Mouse (Mus musculus): ENCODE data around the gene Tas1r2.
A peak's percentile ranks its signal among the peaks of the same experiment; 100 is the strongest.

Gene Tas1r2

GRCm38 (mm10) chr4:139638356-139638755 is 15.0 kb upstream of the Tas1r2 start:
- DNase-seq (ENCODE audit: low spot score in 2 of 2): no peak

DNA sequence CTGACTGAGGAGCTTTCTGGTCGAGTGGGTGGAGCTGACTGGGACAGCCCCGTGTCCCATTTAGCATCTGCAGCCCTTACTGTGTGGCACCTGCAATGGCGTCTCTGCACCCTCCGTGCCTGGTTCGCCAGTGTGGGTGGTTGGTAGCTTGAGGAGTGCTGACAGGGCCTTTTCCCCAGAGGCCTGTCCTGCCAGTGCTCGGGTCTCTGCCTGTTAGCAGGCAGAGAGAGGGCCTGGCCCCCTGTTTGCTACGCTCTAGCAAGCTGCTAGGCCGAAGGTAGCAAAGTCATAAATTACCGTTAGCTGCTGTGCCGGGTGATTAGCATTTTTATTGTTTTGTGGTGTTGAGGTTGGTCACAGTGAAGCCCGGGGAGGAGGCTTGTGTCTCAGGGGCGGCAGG is 13.5 kb upstream of the Tas1r2 start:
- no peak for DNase-seq (ENCODE audit: low spot score in 2 of 2)

DNA sequence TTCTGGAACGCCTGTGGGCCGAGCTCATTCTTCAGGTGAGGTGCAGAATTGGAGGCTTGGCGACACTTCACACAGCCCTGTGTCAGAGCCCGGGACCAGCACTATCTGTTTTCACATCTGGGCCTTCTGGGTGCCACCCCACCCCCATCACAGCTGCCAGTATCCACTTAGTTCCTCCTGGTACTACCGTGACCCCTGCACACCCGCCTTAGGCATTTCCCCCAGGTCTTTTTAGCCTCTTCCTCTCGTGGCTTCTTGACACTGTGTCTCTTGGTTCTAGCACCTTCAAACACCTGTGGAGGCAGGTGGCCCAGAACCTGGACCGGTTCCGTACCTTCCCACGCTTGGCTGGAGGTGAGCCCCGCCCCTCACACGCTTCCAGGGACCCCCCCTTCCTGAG is 13.0 kb upstream of the Tas1r2 start:
- DNase-seq (ENCODE audit: low spot score in 2 of 2): peak in 1 of 2 experiments; percentile 35

DNA sequence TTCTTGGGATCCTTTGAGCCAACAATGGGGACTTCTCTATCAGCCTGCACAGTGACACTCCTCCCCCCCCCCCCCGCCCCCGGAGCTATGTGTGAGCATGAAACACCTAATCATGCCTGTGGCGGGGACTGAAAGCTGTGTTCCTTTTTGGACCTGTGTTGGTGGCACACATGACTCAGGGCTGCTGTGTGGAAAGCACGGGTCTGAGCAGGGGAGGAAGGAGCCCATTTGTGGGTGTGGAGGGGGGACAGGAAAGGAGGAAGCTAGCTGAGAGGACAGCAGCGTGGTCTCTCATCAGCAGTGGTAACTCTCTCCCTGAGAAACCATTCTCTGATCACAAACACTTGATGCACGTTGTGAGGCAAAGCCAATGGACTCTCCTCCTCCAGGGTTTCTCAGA is 12.6 kb upstream of the Tas1r2 start:
- DNase-seq (ENCODE audit: low spot score in 2 of 2): no peak

- no peak for DNase-seq (ENCODE audit: low spot score in 2 of 2)
Observed at GRCm38 (mm10) chr4:139641829-139642425, 11.4 kb upstream of the Tas1r2 start.

DNA sequence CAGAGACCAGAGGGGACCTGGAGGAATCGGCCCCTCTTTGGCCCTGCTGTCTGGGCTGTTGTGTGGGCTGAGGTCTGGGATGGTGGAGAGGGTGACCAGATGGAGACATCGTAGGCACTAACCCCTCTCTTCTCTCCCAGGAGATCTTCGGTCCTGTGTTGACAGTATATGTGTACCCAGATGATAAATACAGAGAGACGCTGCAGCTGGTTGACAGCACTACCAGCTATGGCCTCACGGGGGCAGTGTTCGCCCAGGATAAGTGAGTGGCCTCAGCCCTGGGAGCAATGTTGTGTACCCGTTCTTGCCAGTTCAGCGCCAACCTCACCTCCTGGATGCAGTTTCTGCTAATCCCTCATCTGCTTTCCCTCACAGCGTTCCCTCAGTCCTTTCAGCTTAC is 9.4 kb upstream of the Tas1r2 start:
- peak; percentile 72 to 83 for DNase-seq (ENCODE audit: low spot score in 2 of 2)

DNA sequence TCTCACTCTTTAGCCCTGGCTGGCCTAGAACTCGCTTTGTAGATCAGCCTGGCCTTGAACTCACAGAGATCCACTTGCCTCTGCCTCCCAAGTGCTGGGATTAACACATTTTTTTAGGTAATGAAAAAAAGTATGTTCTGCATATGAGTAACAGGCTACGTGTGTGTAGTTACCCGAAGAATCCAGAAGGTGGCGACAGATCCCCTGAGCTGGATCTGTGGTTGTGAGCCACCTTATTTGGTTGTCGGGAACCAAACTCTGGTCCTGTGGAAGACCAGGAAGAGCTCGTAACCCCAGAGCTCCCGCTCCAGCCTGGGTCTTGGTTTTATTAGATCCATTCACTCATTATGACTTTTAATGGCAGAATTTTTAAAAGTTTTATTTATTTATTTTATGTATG is 6.4 kb upstream of the Tas1r2 start:
- no peak for DNase-seq (ENCODE audit: low spot score in 2 of 2)

DNA sequence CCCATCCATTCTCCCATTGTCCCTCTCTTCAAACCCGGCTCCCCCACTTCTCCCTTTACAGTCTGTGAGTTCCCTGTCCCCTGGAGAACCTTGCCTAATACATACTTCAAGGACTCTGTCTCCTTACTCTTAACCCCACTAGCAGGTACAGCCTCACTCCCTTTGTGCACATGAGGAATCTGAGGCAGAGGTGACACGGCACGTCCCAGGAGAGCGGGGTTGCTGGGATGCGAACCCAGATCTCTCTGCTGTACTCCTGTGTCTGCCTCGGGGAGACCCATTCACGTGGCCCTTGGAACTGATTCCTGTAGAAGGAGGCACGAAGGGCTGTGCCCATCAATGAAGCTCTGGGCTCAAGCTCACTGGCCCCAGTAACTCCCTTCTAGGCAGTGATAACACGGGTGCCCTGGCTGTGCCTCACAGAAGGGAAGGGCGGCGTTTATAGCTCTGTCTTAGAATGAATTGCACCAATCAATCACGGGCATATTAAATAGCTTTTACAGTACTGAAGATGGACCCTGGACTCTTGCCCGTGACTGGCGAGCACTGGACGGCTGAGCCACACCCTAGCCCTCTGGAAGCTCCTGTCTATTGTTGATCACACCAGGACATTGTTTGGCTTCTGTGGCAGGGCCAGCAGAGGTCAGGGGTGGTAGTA is 3.1 kb upstream of the Tas1r2 start:
- DNase-seq (ENCODE audit: low spot score in 2 of 2): no peak

DNA sequence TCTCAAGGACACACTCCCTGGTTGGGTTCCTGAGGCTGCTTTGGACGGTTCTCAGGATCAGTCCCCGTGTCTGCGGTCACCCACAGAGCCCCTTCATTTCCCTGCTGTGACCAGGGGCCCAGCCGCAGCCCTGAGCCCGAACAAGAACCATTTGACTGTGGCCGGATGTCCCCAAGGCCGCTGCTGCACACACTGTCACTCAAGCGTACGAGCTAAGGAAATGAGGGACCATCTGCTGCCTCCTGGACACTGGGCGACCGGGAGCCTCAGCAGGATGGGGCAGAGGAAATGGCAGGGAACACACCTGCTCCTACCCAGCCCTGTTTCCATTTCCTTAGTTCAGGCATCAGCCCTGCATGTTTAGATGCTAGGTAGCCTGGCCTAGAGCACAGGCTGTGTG is 2.4 kb upstream of the Tas1r2 start:
- no peak for DNase-seq (ENCODE audit: low spot score in 2 of 2)

GRCm38 (mm10) chr4:139661897-139662296 is 8.6 kb downstream of the Tas1r2 start:
- no peak for DNase-seq (ENCODE audit: low spot score in 2 of 2)

DNA sequence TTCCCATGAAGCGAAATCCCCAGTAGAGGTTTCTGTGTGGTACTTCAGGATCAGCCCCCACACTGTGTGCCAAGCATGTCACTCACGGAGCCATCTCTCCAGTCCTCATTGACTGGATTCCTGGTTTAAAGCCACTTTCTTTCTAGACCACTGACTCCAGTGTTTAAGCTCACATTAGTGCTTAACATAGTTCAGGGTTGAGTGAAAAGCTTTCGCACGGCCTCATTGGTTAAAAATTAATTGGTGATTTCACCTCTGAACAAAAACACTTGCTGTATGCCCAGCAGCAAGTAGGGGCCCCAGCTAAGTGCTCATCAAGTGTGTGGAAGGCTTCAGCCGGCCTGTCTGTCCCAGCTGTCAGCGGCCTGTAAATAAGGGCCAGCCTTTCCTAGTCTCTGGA is 14.3 kb downstream of the Tas1r2 start:
- DNase-seq (ENCODE audit: low spot score in 2 of 2): no peak

GRCm38 (mm10) chr4:139669847-139670246 is 16.5 kb downstream of the Tas1r2 start:
- peak; percentile 44 to 65 for DNase-seq (ENCODE audit: low spot score in 2 of 2)

DNA sequence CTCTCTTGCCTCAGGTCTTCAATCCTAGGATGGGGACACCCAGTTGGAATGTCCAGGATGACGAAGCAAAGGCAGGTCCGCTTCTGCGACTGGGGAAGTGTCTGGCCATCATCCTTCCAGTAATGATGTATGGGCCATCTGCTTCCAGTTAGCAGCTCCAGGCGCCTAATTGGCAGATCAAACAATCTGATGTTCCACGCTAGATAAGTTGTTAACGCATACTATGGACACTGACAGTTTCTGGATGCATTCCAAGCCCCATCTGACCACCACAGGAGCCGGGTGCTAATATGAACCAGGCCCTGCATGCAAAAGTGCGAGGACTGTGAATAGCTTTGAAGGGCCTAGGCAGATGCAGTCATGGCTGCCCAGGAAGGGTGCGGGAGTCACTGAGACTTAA is 22.4 kb downstream of the Tas1r2 start:
- DNase-seq (ENCODE audit: low spot score in 2 of 2): no peak

DNA sequence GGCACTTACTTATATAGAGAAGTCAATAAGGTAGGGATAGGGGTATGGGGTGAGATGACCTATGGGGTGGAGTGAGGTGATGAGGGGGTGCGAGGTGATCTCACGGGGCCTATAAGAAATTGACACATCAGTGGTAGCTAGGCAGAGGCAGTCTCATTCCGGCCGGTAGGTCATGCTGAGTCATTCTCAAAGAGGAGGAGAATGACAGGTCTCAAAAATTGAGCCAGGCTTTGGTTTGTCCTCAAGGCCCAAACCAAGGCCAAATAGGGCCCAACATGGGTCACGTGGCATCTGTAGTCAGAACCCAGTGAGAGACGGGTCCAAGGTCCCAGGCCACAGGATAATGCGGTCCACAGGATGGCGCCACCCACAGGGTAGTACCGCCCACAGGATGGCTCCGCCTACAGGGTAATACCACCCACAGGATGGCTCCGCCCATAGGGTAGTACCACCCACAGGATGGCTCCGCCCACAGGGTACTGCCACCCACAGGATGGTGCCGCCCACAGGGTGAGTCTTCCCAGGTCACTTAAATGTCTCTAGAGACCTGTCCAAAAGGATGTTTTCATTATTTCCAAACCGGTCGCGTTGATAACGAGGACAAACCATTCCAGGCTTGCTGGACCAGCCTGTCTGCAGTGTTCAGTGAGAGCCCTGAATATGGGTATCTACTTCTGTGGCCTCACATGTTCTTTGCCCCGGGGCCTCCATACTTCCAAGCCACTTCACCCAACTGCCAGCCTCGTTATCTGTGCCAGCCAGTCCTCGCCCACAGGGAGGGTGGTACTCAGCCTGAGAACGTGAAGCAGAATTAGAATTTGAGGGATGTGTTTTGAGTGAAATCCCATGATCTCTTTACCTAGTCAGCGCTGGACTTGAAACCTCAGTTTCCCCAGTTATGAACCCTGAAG is 30.6 kb downstream of the Tas1r2 start:
- peak; percentile 23 to 70 for DNase-seq (ENCODE audit: low spot score in 2 of 2)

DNA sequence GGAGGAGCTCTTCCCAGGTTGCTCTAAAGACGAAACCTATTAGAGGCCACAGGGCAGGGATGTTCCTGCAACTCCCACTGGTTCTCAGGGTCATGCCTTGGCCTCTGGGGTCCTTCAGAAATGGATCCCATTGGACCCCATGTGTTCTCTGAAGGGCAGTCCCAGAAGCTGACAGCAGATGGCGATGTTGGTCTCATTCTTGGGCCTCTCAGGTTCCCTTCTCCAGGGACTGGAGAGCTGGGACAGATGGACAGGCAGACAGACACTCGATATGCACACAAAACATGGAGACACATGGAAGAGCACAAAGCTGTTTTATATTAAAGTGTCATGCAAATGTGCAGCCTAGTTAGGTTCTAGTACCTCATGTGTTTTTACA is 31.3 kb downstream of the Tas1r2 start:
- peak; percentile 38 to 71 for DNase-seq (ENCODE audit: low spot score in 2 of 2)

DNA sequence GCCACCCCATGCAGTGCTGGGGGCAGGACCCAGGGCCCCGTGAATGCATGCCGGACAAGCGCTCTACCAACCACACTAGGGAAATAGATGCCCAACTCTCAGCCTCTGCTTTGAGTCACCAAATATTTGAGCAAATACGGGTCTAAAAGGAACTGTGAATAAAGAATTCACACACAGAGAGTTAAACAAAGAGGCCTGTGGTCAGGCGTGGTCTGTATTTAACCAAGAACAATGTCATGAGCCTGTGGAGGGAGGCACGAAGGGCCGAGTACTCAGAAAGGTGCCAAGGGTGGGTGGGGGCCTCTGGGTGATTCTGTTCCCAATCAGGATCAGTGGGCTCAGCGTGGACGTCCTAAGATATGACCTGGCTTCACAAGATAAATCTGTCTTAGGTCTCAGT is 34.7 kb downstream of the Tas1r2 start:
- DNase-seq (ENCODE audit: low spot score in 2 of 2): no peak

GRCm38 (mm10) chr4:139689627-139690269 is 36.4 kb downstream of the Tas1r2 start:
- DNase-seq (ENCODE audit: low spot score in 2 of 2): no peak

DNA sequence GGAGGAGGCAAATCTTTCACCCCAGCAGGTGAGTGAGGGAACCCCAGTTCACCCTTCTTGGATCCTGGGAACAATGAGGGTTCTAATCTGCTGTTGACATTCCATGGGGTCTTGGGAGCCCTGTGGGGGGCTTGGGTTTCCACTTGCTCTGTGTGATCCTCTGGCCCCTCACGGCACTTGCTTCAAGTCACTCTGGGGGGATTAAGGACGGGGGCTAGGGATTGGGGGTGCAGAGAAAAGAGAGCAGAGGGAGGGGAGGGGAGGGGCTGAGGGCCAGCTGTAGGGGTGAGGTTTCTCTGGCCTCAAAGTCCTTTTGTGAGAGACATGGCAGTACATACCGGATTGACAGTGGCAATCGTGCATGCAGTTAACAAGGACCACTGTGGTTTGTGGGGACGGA is 40.0 kb downstream of the Tas1r2 start:
- no peak for DNase-seq (ENCODE audit: low spot score in 2 of 2)

- DNase-seq (ENCODE audit: low spot score in 2 of 2): no peak
Observed at GRCm38 (mm10) chr4:139697755-139698154, 44.4 kb downstream of the Tas1r2 start.

- no peak for DNase-seq (ENCODE audit: low spot score in 2 of 2)
Observed at GRCm38 (mm10) chr4:139698602-139699001, 45.3 kb downstream of the Tas1r2 start.

GRCm38 (mm10) chr4:139702914-139703313 is 49.6 kb downstream of the Tas1r2 start:
- no peak for DNase-seq (ENCODE audit: low spot score in 2 of 2)

DNA sequence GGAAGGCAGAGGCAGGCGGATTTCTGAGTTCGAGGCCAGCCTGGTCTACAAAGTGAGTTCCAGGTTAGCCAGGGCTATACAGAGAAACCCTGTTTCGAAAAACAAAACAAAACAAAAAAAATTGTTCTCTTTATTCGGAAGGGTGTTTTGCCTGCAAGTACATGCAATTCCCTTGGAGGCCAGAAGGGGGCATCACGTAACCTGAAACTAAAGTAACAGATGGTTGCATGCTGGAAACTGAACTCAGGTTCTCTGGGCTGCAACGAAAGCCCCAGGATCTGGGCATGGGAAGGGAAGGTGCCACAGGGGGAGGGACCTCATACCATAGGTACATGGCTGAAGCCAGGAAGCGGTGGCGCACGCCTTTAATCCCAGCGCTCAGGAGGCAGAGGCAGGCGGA is 50.1 kb downstream of the Tas1r2 start:
- DNase-seq (ENCODE audit: low spot score in 2 of 2): peak in 1 of 2 experiments; percentile 35
